Mouse (Mus musculus) myocyte (in vitro differentiated cells): Measurements from ENCODE around the gene Tdp1.

Source experiments
- CEBPB ChIP-seq: IDR thresholded peaks from 2 replicates; pipeline ENCODE4 v1.6.1; 2011; ENCODE audit warnings: mild to moderate bottlenecking, moderate library complexity; ENCODE audit not compliant: poor library complexity, insufficient read depth, severe bottlenecking
- E2F4 ChIP-seq: IDR thresholded peaks from one replicate; pipeline ENCODE4 v1.6.1; 2011; ENCODE audit warnings: mild to moderate bottlenecking, control low read depth, moderate library complexity; ENCODE audit not compliant: insufficient read depth
- MAX ChIP-seq: IDR thresholded peaks from one replicate; pipeline ENCODE4 v1.6.1; 2011; ENCODE audit warnings: low read depth, mild to moderate bottlenecking, control low read depth
- MYOD1 ChIP-seq, 3 experiments: IDR thresholded peaks; one replicate each; pipeline ENCODE4 v1.6.1; 2011; ENCODE audit warnings: control low read depth in 2 of 3, low read depth in 2 of 3, mild to moderate bottlenecking in 2 of 3, moderate library complexity in 1 of 3; ENCODE audit not compliant: insufficient read length in 2 of 3, control insufficient read depth in 1 of 3
- MYOG ChIP-seq, 3 experiments: IDR thresholded peaks; one replicate each; pipeline ENCODE4 v1.6.1; 2011; ENCODE audit warnings: control low read depth in 2 of 3, low read depth in 2 of 3, mild to moderate bottlenecking in 2 of 3; ENCODE audit not compliant: insufficient read length in 2 of 3, control insufficient read depth in 1 of 3, insufficient read depth in 1 of 3
- POLR2A ChIP-seq: IDR thresholded peaks from one replicate; pipeline ENCODE4 v1.6.1; 2011; ENCODE audit warnings: low read depth, mild to moderate bottlenecking, control low read depth, moderate library complexity; ENCODE audit not compliant: insufficient read length
- POLR2AphosphoS2 ChIP-seq: IDR thresholded peaks from one replicate; pipeline ENCODE4 v1.6.1; 2011; ENCODE audit warnings: low read depth, control low read depth; ENCODE audit not compliant: insufficient read length
- SRF ChIP-seq: IDR thresholded peaks from one replicate; pipeline ENCODE4 v1.6.1; 2011; ENCODE audit warnings: low read depth; ENCODE audit not compliant: control insufficient read depth, insufficient read length
- TCF12 ChIP-seq: IDR thresholded peaks from one replicate; pipeline ENCODE4 v1.6.1; 2011; ENCODE audit warnings: mild to moderate bottlenecking, control low read depth; ENCODE audit not compliant: poor library complexity, insufficient read depth, severe bottlenecking
- TCF3 ChIP-seq: IDR thresholded peaks from one replicate; pipeline ENCODE4 v1.6.1; 2011; ENCODE audit warnings: low read depth, control low read depth; ENCODE audit not compliant: insufficient read length
- USF1 ChIP-seq: IDR thresholded peaks from one replicate; pipeline ENCODE4 v1.6.1; 2011; ENCODE audit warnings: low read depth, mild to moderate bottlenecking, control low read depth, moderate library complexity

DNA sequence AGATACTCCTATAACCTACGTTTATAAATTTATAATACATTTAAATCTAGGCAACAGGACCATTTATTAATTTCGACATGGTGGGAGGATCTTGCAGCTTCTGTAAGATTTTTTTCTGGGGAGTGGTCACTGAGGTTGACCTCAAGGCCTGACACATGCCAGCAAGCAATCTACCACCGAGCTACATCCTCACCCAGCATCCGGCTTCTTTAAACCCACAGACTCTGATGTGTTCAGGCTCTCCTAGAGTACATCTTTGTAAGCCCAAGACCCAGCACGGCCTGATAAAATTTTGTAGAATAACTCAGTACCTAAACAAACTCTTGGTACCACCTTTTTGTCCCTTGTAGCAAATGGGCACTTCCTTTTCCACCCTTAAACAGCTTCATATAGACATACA lies 46.8 kb upstream of the Tdp1 start:
- no peak for TF ChIP-seq CEBPB
- no peak for TF ChIP-seq POLR2AphosphoS2
- TF ChIP-seq POLR2A = no peak
- TF ChIP-seq E2F4 = no peak
- TF ChIP-seq MYOD1 (IDR thresholded peaks at IDR 0.05; ENCODE audit: control insufficient read depth in 1 of 3, insufficient read length in 2 of 3, low read depth in 2 of 3) = no peak
- no peak for TF ChIP-seq TCF12
- no peak for TF ChIP-seq SRF
- TF ChIP-seq MAX = no peak
- no peak for TF ChIP-seq TCF3
- no peak for TF ChIP-seq MYOG (IDR thresholded peaks at IDR 0.05; ENCODE audit: control insufficient read depth in 1 of 3, insufficient read depth in 1 of 3, insufficient read length in 2 of 3, low read depth in 2 of 3)
- TF ChIP-seq USF1 = no peak
